Mouse (Mus musculus) kidney, postnatal 14 days (tissue): Measurements from ENCODE around the gene Cacng3.

Experiments
- DNase-seq: peaks from one replicate; pipeline ENCODE4 v3.0.0; 2022; ENCODE audit warnings: mixed read lengths

The Cacng3 gene

GRCm38 (mm10) chr7:122670442-122670872 is at the start of gene Cacng3:
Cacng3 (plus strand) TSS chr7:122670492.
- no peak for DNase-seq

DNA sequence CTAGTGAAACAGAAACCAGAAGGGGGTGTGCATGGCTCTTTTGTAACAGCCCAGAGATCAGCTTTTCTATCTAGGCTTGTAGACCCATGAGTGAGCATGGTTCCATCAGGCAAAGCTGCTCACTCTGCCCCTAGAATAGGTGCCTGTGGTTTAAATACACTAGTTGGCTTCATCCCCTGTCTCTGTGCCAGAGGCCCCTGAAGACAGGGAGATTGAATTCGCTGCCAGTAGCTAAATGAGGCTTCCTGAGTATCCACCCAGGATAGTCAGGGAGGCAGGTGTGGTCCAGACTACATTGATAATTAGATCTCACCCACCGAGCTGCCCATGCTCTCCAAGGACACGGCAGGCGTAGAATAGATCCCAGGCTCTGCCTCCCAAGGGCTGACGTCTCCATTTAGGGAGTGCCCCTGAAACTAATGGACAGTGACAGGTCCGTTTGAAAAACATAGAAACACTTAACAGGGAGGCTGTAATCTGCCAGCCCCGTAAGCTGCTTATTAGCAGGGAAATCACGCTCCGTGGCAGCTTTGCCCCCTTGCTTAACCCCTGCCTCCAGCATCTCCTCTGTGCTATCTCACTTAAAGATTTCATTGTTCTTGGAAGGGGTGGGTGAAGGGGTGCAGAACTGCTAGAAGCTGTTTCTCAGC is 48.0 kb upstream of the Cacng3 start:
- no peak for DNase-seq

GRCm38 (mm10) chr7:122623753-122624152 is 46.5 kb upstream of the Cacng3 start:
- DNase-seq: no peak

- no peak for DNase-seq
Measured at GRCm38 (mm10) chr7:122628050-122628449, 42.2 kb upstream of the Cacng3 start.

GRCm38 (mm10) chr7:122630386-122630785 is 39.9 kb upstream of the Cacng3 start:
- DNase-seq: no peak

DNA sequence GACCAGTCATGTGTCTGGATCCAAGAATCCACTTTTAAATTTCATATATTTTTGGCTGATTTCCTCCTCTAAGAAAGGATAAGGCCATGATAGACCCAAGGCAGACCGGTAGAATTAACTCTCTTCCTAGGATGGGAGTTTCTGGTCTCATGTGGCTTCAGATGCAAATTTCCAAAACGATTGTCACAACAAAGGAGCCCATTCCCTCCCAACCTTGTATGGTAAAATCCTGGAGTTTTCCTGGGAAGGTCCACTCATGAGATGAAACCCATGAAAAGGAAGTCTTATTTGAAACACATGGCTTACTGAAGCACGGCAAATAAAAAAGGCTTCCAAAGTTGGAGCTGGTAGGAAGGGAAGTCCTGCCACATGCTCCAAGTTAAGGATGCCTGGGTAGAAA is 39.1 kb upstream of the Cacng3 start:
- DNase-seq: no peak

- no peak for DNase-seq
Measured at GRCm38 (mm10) chr7:122632946-122633345, 37.3 kb upstream of the Cacng3 start.

- no peak for DNase-seq
Measured at GRCm38 (mm10) chr7:122633463-122633862, 36.8 kb upstream of the Cacng3 start.

- no peak for DNase-seq
Measured at GRCm38 (mm10) chr7:122643676-122644075, 26.6 kb upstream of the Cacng3 start.

DNA sequence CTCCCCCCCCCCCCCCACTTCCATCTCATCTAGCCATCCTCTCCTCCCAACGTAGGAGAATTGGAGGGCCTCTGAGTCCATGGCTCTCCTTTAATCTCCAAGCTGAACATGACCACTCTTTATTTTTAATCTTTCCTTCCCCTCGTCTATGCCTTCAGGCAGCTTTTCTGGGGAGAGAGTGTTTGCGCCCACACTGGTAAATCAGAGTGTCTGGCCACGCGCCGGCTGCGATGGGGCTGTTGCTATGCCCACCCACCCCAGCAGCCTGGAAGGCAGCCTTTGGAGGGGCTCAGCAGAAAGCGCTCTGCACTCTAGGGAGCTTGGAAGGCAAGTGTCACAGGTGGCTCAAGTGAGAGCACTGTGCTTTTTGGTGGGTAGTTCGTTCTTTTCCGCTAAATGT is 21.0 kb upstream of the Cacng3 start:
- DNase-seq: no peak

- DNase-seq: no peak
Measured at GRCm38 (mm10) chr7:122652523-122652922, 17.8 kb upstream of the Cacng3 start.

DNA sequence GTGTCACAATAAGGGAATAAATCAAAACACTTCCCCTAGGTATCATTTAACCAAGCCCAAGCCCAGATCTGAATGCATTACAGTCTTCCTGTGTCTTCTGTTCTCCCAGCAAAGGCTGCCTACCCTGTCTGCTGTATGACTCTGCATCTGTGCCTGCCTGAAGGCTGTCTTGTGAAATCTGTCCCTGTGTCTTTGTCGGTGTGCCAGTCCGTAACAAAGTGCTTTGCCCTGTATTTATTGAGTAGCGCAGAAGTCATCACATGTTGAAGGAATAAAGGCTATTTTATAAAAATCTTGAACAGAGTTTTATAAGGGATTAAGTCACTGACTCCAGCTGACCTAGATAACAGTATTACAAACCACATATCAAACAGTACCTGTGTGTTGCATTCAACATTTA is 13.6 kb upstream of the Cacng3 start:
- no peak for DNase-seq

GRCm38 (mm10) chr7:122657423-122658126 is 12.7 kb upstream of the Cacng3 start:
- DNase-seq: no peak

- DNase-seq: no peak
Measured at GRCm38 (mm10) chr7:122665311-122666049, 4.8 kb upstream of the Cacng3 start.

DNA sequence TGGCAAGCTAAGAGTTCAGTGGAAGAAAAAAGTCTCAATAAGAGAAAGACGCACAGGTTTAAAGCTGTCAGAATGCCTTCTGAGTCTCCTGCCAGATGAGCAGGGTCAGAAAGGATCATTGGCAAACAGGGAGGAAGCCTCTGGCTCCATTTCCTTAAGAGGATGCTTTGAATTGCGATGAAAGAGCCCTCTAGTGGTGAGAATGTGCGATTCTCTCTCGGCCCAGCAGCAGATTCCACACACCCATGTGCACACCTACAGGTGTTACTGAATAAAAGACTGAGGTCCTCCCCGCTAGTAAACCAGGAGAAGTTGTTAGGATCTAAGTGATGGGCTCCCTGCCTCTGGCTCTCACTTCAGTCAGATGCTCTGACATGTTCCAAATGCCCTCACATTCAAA is 2.4 kb upstream of the Cacng3 start:
- peak; percentile 28 for DNase-seq

DNA sequence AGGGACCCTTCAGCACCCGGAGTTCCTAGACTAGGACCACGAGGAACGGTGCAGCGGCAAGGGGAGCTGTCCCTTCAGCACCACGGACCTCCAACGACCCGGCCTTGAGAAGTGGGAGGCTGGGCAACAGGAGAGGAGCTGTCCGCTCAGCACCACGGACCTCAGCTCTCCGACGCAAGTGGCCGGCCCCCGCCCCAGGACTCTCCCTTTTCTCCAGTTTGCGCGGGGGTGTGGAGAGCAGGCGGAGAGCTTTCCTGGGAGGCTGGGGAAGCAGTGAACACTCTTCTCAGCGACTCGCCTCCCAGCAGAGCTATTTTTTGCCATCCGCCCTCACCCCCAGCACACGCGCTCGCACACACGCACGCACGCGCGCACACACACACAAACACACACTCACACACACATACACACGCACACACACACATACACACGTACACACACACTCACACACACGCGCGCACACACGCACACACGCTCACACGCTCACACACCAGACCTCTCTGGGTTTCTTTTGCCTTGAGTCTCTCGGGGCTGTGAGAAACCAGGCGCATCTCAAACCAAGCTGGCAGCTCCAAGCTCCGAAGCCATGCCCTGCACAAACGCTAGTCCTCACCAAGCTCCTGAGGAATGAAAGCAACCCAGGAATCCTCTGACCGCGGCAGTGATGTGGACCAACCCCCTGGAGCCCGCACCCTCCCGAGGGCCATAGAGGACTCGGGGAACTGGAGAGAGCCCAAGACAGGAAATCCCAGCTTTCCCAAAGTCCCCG is 765 bp downstream of the Cacng3 start:
- peak; percentile 94 for DNase-seq

GRCm38 (mm10) chr7:122672981-122673380 is 2.7 kb downstream of the Cacng3 start:
- DNase-seq: no peak

DNA sequence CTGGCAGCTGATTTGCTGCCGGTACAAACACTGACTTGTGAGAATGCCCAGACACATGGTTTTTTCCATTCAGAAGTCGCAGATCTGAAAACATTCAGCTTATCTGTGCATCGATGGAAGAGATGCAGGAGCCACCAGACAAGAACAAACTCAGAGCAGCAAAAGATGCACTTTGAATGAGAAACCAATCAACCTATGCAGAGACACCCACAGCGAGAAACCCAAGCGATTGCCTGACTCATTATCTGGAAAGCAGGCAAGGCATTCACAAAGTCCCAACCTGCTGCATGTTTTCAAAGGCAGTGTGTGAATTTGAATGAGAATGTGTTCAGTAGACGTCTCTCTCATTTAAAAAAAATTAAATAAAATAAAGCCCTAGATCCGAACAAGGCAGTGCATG is 4.9 kb downstream of the Cacng3 start:
- DNase-seq: no peak

DNA sequence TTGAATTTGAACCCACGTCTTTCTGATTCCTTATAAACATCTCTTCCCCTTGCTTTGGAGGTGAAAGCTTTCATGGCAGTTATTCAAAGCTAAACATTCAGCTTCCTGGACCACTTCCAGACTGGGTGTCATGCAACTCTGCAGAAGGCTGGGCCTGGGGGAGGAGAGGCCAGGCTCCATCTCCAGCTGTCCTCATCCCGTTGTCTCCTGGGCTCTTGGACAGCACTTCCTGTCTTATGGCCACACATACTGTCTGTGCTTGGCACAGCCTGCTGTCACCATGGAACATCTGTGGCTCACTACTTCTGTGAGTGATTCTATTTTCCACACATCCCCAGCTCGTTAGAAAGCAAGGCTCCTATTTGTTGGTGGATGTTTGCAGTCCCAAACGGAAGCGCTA is 31.5 kb downstream of the Cacng3 start:
- no peak for DNase-seq

- no peak for DNase-seq
Measured at GRCm38 (mm10) chr7:122702443-122702842, 32.2 kb downstream of the Cacng3 start.

- DNase-seq: no peak
Measured at GRCm38 (mm10) chr7:122706736-122707135, 36.4 kb downstream of the Cacng3 start.

- no peak for DNase-seq
Measured at GRCm38 (mm10) chr7:122716299-122716698, 46.0 kb downstream of the Cacng3 start.

DNA sequence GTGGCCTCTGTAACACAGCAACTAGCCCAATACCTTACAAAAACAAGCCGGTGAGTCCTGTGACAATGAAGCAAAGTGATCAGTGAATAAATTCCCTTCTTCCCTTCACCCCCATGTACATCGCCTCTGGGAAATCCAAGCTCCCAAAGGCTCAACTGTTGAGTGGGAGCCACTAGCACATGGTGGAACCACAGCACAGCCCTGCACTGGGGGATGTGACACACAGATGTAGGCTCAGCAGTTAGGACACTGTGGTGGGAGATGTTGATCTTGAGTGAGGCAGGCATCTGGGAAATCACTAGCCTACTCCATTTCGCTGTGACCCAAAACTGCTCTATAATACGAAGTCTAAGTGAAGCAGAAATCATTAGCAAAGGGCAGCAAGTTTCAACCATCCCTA is 48.2 kb downstream of the Cacng3 start:
- DNase-seq: no peak
